In genomic region chr2:73357004-73357403, GRCm38 (mm10) we compare ENCODE assay signal across 14 mouse cellular contexts. TPM values are rescaled to one million over a fixed set of nuclear protein-coding genes. Genes with fewer than 3 reads are reported as not detected.
A peak's percentile ranks its signal among the peaks of the same experiment; 100 is the strongest.
DNase-seq lines count a peak whose midpoint lies in the region; ATAC-seq and TF ChIP-seq lines count a peak whose summit lies in the region.
"Had no signal": no experiment of that assay in that cellular context is flagged by ENCODE, and none has a peak within 500 bp of the region (broad histone marks: within the 10 kb centered on the region; RNA-seq: fewer than 3 reads in every experiment).

No protein-coding gene starts in this region.

- H3K27ac ChIP-seq in layer of hippocampus, adult 2 months: peak overlapping the region; percentile 70
- H3K27ac ChIP-seq in embryonic facial prominence, embryonic 14.5 days (replicated peaks; ENCODE audit: low read depth, low read length): peak overlapping the region; percentile 53
- H3K27ac ChIP-seq: midbrain, embryonic 12.5 days; neural tube, embryonic 13.5 days had no signal

- WGBS in embryonic facial prominence, embryonic 14.5 days: 27% methylated on average over 18 of the region's 18 CpGs

- 0 out of 2 replicates have a peak, but pooled peaks cover 4% of the 10 kb centered on the region for H3K4me1 ChIP-seq in embryonic facial prominence, embryonic 14.5 days (ENCODE audit: control insufficient read depth, insufficient read depth, low read length)
- H3K4me1 ChIP-seq: neural tube, embryonic 13.5 days had no signal

- TF ChIP-seq CTCF in layer of hippocampus, adult 2 months (conservative IDR thresholded peaks at IDR 0.05): no peak

- H3K9me3 ChIP-seq in embryonic facial prominence, embryonic 14.5 days (ENCODE audit: control insufficient read depth, low read length): no peaks in the 10 kb centered on the region
- H3K9me3 ChIP-seq: G1E; midbrain, embryonic 12.5 days; neural tube, embryonic 13.5 days had no signal

- peak; percentile 30; the same call in 1 of the 2 replicates for ATAC-seq in embryonic facial prominence, embryonic 14.5 days (ENCODE audit: low read depth)
- ATAC-seq: inflammation-experienced regulatory T-cells, adult 6 months; liver, postnatal 0 days had no signal

- H3K27me3 ChIP-seq in embryonic facial prominence, embryonic 14.5 days (replicated peaks; ENCODE audit: control insufficient read depth, insufficient read depth, low read length): no peaks in the 10 kb centered on the region
- H3K27me3 ChIP-seq: midbrain, embryonic 12.5 days; neural tube, embryonic 13.5 days had no signal

- H3K4me3 ChIP-seq in layer of hippocampus, adult 2 months: peak overlapping the region; percentile 26
- peak overlapping the region; percentile 26 for H3K4me3 ChIP-seq in embryonic facial prominence, embryonic 14.5 days (ENCODE audit: low read depth, low read length)
- H3K4me3 ChIP-seq: midbrain, embryonic 12.5 days; neural tube, embryonic 13.5 days had no signal

- no peak for DNase-seq in layer of hippocampus, adult 2 months (ENCODE audit: low spot score in 2 of 2)
- DNase-seq in layer of hippocampus, adult 11-12 months (ENCODE audit: low spot score): no peak
- DNase-seq in embryo, embryonic 10.5 days (ENCODE audit: low spot score): peak; percentile 52
- peak; percentile 70 for DNase-seq in embryonic facial prominence, embryonic 14.5 days (ENCODE audit: low spot score)
- peak; percentile 10 for DNase-seq in skeletal muscle tissue, adult 2 months (ENCODE audit: low read depth, low spot score)
- no peak for DNase-seq in cerebellum, adult 8-10 months
- no peak for DNase-seq in thymus, postnatal 0 days (ENCODE audit: low spot score)
- DNase-seq: gastrocnemius, postnatal 25 days; liver, postnatal 0 days; right cerebral cortex, adult 18-20 months had no signal

- 0 out of 2 replicates have a peak, but pooled peaks cover 5% of the 10 kb centered on the region for H3K36me3 ChIP-seq in embryonic facial prominence, embryonic 14.5 days (ENCODE audit: control insufficient read depth, insufficient read depth, low read length)
- H3K36me3 ChIP-seq: midbrain, embryonic 12.5 days had no signal

- H3K9ac ChIP-seq in embryonic facial prominence, embryonic 14.5 days (ENCODE audit: low read depth, low read length): peak overlapping the region; percentile 46
- H3K9ac ChIP-seq: liver, postnatal 0 days; midbrain, embryonic 12.5 days; neural tube, embryonic 13.5 days had no signal

- H3K4me2 ChIP-seq in embryonic facial prominence, embryonic 14.5 days (ENCODE audit: low read depth, low read length): peak overlapping the region; percentile 50
- H3K4me2 ChIP-seq: midbrain, embryonic 12.5 days; neural tube, embryonic 13.5 days had no signal

RNA-seq across cellular contexts. Expression of gene Gpr155, which starts 29.4 kb away (rescaled TPM):
- 10 to 100 TPM; 58.1 to 65.6 TPM for total RNA-seq in layer of hippocampus, adult 2 months (2021)
- polyA plus RNA-seq in embryonic facial prominence, embryonic 14.5 days (2014; fragmentation: Nextera tagmentation; extraction: Ambion mirVana): 7.1 and 7.9 TPM in 2 replicates
- polyA plus RNA-seq in thymus, postnatal 0 days (2015; fragmentation: Nextera tagmentation; extraction: Ambion mirVana): 2.6 and 2.8 TPM in 2 replicates

RNA-seq across cellular contexts. Expression of gene Cir1, which starts 44.5 kb away (rescaled TPM):
- 10 to 100 TPM; 31.6 to 32.6 TPM for total RNA-seq in layer of hippocampus, adult 2 months (2021)
- 23.8 and 25.5 TPM in 2 replicates for polyA plus RNA-seq in embryonic facial prominence, embryonic 14.5 days (2014; fragmentation: Nextera tagmentation; extraction: Ambion mirVana)
- 29.7 and 30.9 TPM in 2 replicates for polyA plus RNA-seq in thymus, postnatal 0 days (2015; fragmentation: Nextera tagmentation; extraction: Ambion mirVana)

RNA-seq across cellular contexts. Expression of gene Scrn3, which starts 44.6 kb away (rescaled TPM):
- 10 to 100 TPM; 19.3 to 22.3 TPM for total RNA-seq in layer of hippocampus, adult 2 months (2021)
- polyA plus RNA-seq in embryonic facial prominence, embryonic 14.5 days (2014; fragmentation: Nextera tagmentation; extraction: Ambion mirVana): 12.7 and 14.2 TPM in 2 replicates
- polyA plus RNA-seq in thymus, postnatal 0 days (2015; fragmentation: Nextera tagmentation; extraction: Ambion mirVana): 7.1 and 7.6 TPM in 2 replicates

Comparison
In these comparisons a context has a peak if more than half of its experiments do, and no peak if none do; other contexts are left out.
1. DNase-seq: peak in embryo, embryonic 10.5 days (single experiment), embryonic facial prominence, embryonic 14.5 days (single experiment) and skeletal muscle tissue, adult 2 months (single experiment); none in layer of hippocampus, adult 2 months (0 of 2), layer of hippocampus, adult 11-12 months (single experiment), cerebellum, adult 8-10 months (single experiment) and thymus, postnatal 0 days (single experiment).